Mouse (Mus musculus) stomach, embryonic 16.5 days (tissue): ENCODE data around the gene Tmem143. TPM values are rescaled to one million over a fixed set of nuclear protein-coding genes. Genes with fewer than 3 reads are reported as not detected.

Experiments
- ATAC-seq: fragments of 200-750 bp; cut with Nextera tagmentation; 2 replicates; pipeline ENCODE4 v1.8.0; 2017; ENCODE audit warnings: moderate number of reproducible peaks, moderate TSS enrichment; ENCODE audit not compliant: insufficient read depth, low FRiP score
- H3K27ac ChIP-seq: fragments of 300-500 bp; sonication (generic); 2 replicates; pipeline ENCODE4 v1.5.1; 2014; ENCODE audit warnings: low read length
- H3K27me3 ChIP-seq: fragments of 300-500 bp; sonication (generic); 2 replicates; pipeline ENCODE4 v1.6.1; 2014; ENCODE audit warnings: low read length, control low read depth, mixed read lengths; ENCODE audit not compliant: control insufficient read depth, insufficient read depth
- H3K36me3 ChIP-seq: fragments of 300-500 bp; sonication (generic); 2 replicates; pipeline ENCODE4 v1.6.1; 2014; ENCODE audit warnings: low read length; ENCODE audit not compliant: control insufficient read depth, insufficient read depth
- H3K4me1 ChIP-seq: fragments of 300-500 bp; sonication (generic); 2 replicates; pipeline ENCODE4 v1.6.1; 2014; ENCODE audit warnings: low read length, control low read depth, mixed read lengths; ENCODE audit not compliant: control insufficient read depth, insufficient read depth
- H3K4me2 ChIP-seq: fragments of 300-500 bp; sonication (generic); 2 replicates; pipeline ENCODE4 v1.6.1; 2014; ENCODE audit warnings: low read depth, low read length, mixed read lengths
- H3K4me3 ChIP-seq: fragments of 300-500 bp; sonication (generic); replicated peaks from 2 replicates; pipeline ENCODE4 v1.5.1; 2014; ENCODE audit warnings: mild to moderate bottlenecking, low read length
- H3K9ac ChIP-seq: fragments of 300-500 bp; sonication (generic); 2 replicates; pipeline ENCODE4 v1.6.1; 2014; ENCODE audit warnings: low read length
- H3K9me3 ChIP-seq: fragments of 300-500 bp; sonication (generic); replicated peaks from 2 replicates; pipeline ENCODE4 v1.6.1; 2016; ENCODE audit warnings: low read length, control low read depth; ENCODE audit not compliant: control insufficient read depth
- WGBS: fragments of 180-500 bp; shearing (Covaris S2); extraction: QIAGEN DNeasy Blood & Tissue Kit; methylation state at CpG from one replicate; pipeline ENCODE4 v1.1.7; 2014; 5-methylcytosine and 5-hydroxymethylcytosine counted together
- polyA plus RNA-seq: library from polyadenylated mRNA; unstranded; fragments of >200 nt; fragmentation: Nextera tagmentation; extraction: Ambion mirVana; gene quantifications from 2 replicates; pipeline ENCODE4 v1.2.1, GENCODE M21; 2015

Tmem143 gene
- polyA plus RNA-seq, 1 experiment from 2014 or later = 6.0 TPM

- WGBS = 64% methylated on average over 14 of the region's 14 CpGs
- Histone ChIP-seq H3K36me3 (no peaks in the 10 kb centered on the region), H3K9ac (peak overlapping the region; percentile 2; the same call in 1 of the 2 replicates), H3K27ac (no peak overlapping the region), H3K4me2 (peak overlapping the region; percentile 62), H3K27me3 (no peaks in the 10 kb centered on the region), H3K4me3 (peak overlapping the region; percentile 62; the same call in 1 of the 2 replicates), H3K9me3 (no peaks in the 10 kb centered on the region), H3K4me1 (peaks cover 67% of the 10 kb centered on the region)
- ATAC-seq = no peak
Measured at GRCm38 (mm10) chr7:45919083-45919671, 22.4 kb downstream of the Tmem143 start.

- 51% methylated on average over 4 of the region's 4 CpGs for WGBS
- no peak for ATAC-seq
- Histone ChIP-seq H3K27me3 (no peaks in the 10 kb centered on the region), H3K9me3 (no peaks in the 10 kb centered on the region), H3K4me2 (peak overlapping the region; percentile 62), H3K36me3 (no peaks in the 10 kb centered on the region), H3K4me3 (peak overlapping the region; percentile 62), H3K27ac (peak overlapping the region; percentile 9; the same call in 1 of the 2 replicates), H3K9ac (peak overlapping the region; percentile 84), H3K4me1 (peaks cover 70% of the 10 kb centered on the region)
Measured at GRCm38 (mm10) chr7:45919761-45920160, 23.0 kb downstream of the Tmem143 start.

- peak overlapping the region; percentile 97 for H3K27ac ChIP-seq
- H3K4me1 ChIP-seq = peaks cover 69% of the 10 kb centered on the region
- 14% methylated on average over 9 of the region's 9 CpGs for WGBS
Measured at GRCm38 (mm10) chr7:45920583-45921241, 24.0 kb downstream of the Tmem143 start.

GRCm38 (mm10) chr7:45921242-45921621 lies 24.5 kb downstream of the Tmem143 start, which contains the start of gene Emp3:
Gene Emp3, minus strand, starts transcription at chr7:45921404.
- 11% methylated on average over 9 of the region's 9 CpGs for WGBS
- peaks cover 63% of the 10 kb centered on the region for H3K4me1 ChIP-seq
- peak; percentile 11; the same call in 1 of the 2 replicates for ATAC-seq
- peak within 1 kb of the TSS; percentile 97 for H3K27ac ChIP-seq
- peak within 1 kb of the TSS; percentile 62 for H3K4me3 ChIP-seq
- H3K9me3 ChIP-seq = no peaks in the 10 kb centered on the region; the same call in 1 of the 2 replicates
- H3K27me3 ChIP-seq = no peaks in the 10 kb centered on the region
- peak within 1 kb of the TSS; percentile 84 for H3K9ac ChIP-seq
- no peaks in the 10 kb centered on the region for H3K36me3 ChIP-seq
- H3K4me2 ChIP-seq = peak within 1 kb of the TSS; percentile 62

More at GRCm38 (mm10) chr7:45920583-45921241, 24.0 kb downstream of the Tmem143 start:
- H3K9ac ChIP-seq = peak overlapping the region; percentile 84
- ATAC-seq = peak; percentile 1; the same call in 1 of the 2 replicates
- peak overlapping the region; percentile 62 for H3K4me3 ChIP-seq
- no peaks in the 10 kb centered on the region; the same call in 1 of the 2 replicates for H3K9me3 ChIP-seq
- no peaks in the 10 kb centered on the region for H3K36me3 ChIP-seq
- H3K27me3 ChIP-seq = no peaks in the 10 kb centered on the region
- H3K4me2 ChIP-seq = peak overlapping the region; percentile 62

GRCm38 (mm10) chr7:45921950-45922600 lies 25.3 kb downstream of the Tmem143 start:
- Histone ChIP-seq H3K27me3 (no peaks in the 10 kb centered on the region), H3K4me3 (no peak overlapping the region), H3K9ac (peak overlapping the region; percentile 60), H3K4me1 (peaks cover 57% of the 10 kb centered on the region), H3K27ac (peak overlapping the region; percentile 97), H3K4me2 (peak overlapping the region; percentile 55; the same call in 1 of the 2 replicates), H3K36me3 (no peaks in the 10 kb centered on the region), H3K9me3 (no peaks in the 10 kb centered on the region; the same call in 1 of the 2 replicates)
- WGBS = 73% methylated on average over 12 of the region's 12 CpGs
- ATAC-seq = no peak

GRCm38 (mm10) chr7:45922928-45923761 lies 26.4 kb downstream of the Tmem143 start:
- under 1% methylated on average over 37 of the region's 37 CpGs for WGBS
- H3K27me3 ChIP-seq = no peaks in the 10 kb centered on the region
- H3K4me3 ChIP-seq = peak overlapping the region; percentile 51
- peak overlapping the region; percentile 63 for H3K9ac ChIP-seq
- H3K4me1 ChIP-seq = peaks cover 46% of the 10 kb centered on the region
- no peaks in the 10 kb centered on the region; the same call in 1 of the 2 replicates for H3K9me3 ChIP-seq
- H3K36me3 ChIP-seq = no peaks in the 10 kb centered on the region
- ATAC-seq = peak; percentile 91
- peak overlapping the region; percentile 55 for H3K4me2 ChIP-seq
- peak overlapping the region; percentile 97 for H3K27ac ChIP-seq

- peak within 1 kb of the TSS; percentile 51 for H3K4me3 ChIP-seq
- H3K4me1 ChIP-seq = peaks cover 42% of the 10 kb centered on the region
- WGBS = 8% methylated on average over 24 of the region's 24 CpGs
- peak within 1 kb of the TSS; percentile 63 for H3K9ac ChIP-seq
- H3K27ac ChIP-seq = peak within 1 kb of the TSS; percentile 97
- ATAC-seq = peak; percentile 54
- H3K4me2 ChIP-seq = peak within 1 kb of the TSS; percentile 55
- no peaks in the 10 kb centered on the region for H3K27me3 ChIP-seq
- no peaks in the 10 kb centered on the region for H3K36me3 ChIP-seq
- no peaks in the 10 kb centered on the region; the same call in 1 of the 2 replicates for H3K9me3 ChIP-seq
Measured at GRCm38 (mm10) chr7:45923762-45924428, 27.2 kb downstream of the Tmem143 start, which contains the start of gene Ccdc114. Gene Ccdc114, plus strand, starts transcription at chr7:45924072.

GRCm38 (mm10) chr7:45924429-45924816 lies 27.7 kb downstream of the Tmem143 start:
- no peak for ATAC-seq
- Histone ChIP-seq H3K27ac (peak overlapping the region; percentile 97; the same call in 1 of the 2 replicates), H3K4me1 (peaks cover 37% of the 10 kb centered on the region), H3K9ac (peak overlapping the region; percentile 63), H3K4me2 (peak overlapping the region; percentile 55), H3K36me3 (no peaks in the 10 kb centered on the region), H3K27me3 (no peaks in the 10 kb centered on the region), H3K4me3 (peak overlapping the region; percentile 51), H3K9me3 (no peaks in the 10 kb centered on the region; the same call in 1 of the 2 replicates)
- WGBS = 24% methylated on average over 14 of the region's 14 CpGs
